Mouse (Mus musculus) spleen, adult 18-20 months (tissue): ENCODE measurements around the gene Bcl2l11.
A peak's percentile ranks its signal among the peaks of the same experiment; 100 is the strongest.
"Not testable (repeated sequence)": the region's sequence is repeated elsewhere in the genome, so short reads cannot be mapped to it uniquely, and the experiment has no call there.

Experiments used
- DNase-seq, 2 experiments: peaks; one replicate each; pipeline ENCODE4 v3.0.0; 2022; ENCODE audit warnings: mixed read lengths in 2 of 2

The Bcl2l11 gene

GRCm38 (mm10) chr2:128125635-128126470 lies at the start of gene Bcl2l11:
Gene Bcl2l11, plus strand, starts transcription at chr2:128126038.
- peak; percentile 98 for DNase-seq

DNA sequence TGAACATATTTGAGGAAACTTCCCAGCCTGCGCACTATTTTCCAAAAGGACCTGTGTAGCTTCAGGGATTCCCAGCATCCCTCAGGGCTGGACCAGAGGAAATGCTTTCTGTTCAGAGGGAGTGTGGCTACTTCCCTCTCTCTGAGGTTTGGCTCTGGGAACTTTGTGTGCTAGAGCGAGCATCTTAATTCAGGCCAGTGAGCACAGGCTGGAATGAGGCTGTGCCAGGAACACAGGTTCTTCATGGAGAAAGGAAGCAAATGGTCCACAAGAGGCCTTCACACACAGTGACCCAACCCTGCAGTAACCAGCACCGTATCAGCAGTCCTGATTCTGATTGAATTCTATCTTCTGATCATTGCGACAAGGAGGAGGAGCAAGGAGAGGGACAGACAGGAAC lies 48.9 kb upstream of the Bcl2l11 start:
- no peak for DNase-seq

- no peak for DNase-seq
These were observed 47.0 kb upstream of the Bcl2l11 start for GRCm38 (mm10) chr2:128078859-128079258.

- no peak for DNase-seq
These were observed 46.5 kb upstream of the Bcl2l11 start for GRCm38 (mm10) chr2:128079316-128079715.

GRCm38 (mm10) chr2:128083844-128084243 lies 42.0 kb upstream of the Bcl2l11 start:
- DNase-seq = no peak

- no peak for DNase-seq
These were observed 41.2 kb upstream of the Bcl2l11 start for GRCm38 (mm10) chr2:128084607-128085006.

- no peak for DNase-seq
These were observed 40.4 kb upstream of the Bcl2l11 start for GRCm38 (mm10) chr2:128085481-128085880.

DNA sequence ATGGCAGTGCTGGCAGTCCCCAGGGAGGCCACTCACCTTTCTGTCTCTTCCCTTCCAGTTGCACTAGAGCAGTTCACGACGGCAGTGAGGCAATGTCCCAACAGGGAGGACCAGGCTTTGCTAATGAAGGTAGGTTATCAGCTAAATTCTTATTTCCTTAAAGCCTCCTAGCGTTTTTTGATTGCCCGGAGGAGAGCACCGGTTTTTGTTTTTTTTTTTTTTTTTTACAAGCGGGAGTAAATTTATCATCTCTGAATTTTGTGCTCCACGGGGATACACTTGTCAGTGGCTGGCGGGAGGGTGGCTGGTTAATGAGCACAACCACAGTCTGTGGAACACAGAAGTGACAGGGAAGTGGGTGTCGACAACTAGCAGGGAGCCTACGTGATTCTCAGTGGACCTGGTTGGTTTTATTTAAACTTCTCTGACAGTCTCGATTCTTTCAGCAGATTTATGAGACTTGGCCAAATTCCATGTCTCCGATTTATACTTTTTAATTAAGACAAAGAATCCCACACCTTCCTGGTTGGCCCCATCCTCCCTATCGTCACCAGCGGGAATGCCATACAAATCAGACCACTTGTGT lies 39.4 kb upstream of the Bcl2l11 start:
- DNase-seq = no peak

DNA sequence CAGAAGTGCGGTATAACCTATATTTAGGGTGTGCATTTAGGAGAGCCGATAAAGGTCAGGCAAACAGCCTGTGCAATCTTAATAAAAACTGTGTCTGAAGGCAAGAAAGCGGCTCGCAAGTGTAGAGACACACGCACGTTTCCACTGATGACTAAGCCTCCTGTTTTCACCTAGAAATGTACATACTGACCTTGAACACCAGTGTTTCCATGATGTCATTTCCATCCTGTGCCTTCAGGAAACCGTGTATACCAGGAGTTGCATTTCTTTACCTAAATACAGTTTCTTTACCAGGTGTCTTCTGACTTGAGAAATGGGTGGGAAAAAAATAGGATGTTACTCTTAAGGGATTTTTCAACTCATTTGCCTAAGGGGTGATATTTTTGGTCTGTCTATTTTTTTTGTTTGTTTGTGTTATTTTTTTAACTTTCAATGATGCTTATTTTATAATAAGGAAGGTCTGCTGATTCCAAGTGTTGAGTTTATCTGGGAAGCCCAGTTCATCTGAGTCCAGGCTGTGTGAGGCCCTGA lies 38.8 kb upstream of the Bcl2l11 start:
- DNase-seq = no peak

- no peak for DNase-seq
These were observed 37.9 kb upstream of the Bcl2l11 start for GRCm38 (mm10) chr2:128087798-128088545.

DNA sequence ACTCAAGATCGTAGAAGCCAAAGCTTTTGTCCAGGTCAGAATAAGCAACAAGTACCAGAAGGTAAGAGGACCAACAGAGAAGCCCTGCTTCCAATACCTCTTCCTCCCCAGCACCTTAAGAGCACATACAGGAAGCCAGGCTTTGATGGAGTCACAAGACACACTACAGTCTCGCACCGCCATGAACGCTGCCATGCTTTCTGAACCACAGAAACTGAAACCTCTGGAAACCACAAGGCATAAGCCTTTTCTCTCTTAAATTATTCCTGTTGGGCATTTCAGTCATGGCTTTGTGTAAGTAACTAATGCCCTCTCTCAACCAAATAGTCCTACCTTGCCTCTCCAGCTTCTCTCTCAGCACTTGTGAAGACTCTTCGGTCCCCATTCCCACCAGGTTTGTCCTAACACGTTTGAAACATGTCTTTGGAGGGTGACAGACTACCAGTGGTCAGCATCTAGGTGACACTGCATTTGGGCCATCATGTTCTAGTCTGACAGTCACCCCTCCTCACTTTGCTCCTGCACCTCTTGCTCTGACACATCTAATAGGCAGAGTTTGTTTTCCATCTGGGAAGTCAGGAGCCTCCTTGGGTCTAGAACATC lies 35.5 kb upstream of the Bcl2l11 start:
- DNase-seq = no peak

GRCm38 (mm10) chr2:128091431-128092369 lies 34.1 kb upstream of the Bcl2l11 start:
- no peak for DNase-seq

GRCm38 (mm10) chr2:128092451-128092850 lies 33.4 kb upstream of the Bcl2l11 start:
- no peak for DNase-seq

DNA sequence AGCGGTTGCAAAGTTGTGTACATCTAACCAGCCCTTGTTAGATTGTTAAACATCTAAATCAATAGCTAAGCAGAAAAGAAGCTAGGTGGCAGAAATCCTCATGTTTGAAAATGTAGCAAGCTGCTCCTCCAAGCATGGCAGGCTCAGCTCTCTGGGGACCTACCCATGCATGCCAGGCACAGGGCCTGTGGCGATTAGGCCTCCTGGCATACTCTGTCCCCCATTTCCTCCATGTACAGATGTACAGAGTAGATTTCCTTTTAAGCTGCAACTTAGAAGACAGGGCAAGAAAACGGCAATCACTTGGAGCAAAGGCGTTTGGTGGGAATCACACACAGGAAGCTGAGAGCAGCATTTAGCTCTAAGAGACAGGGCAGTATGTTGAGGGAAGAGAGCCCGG lies 31.6 kb upstream of the Bcl2l11 start:
- DNase-seq = peak; percentile 43 to 63

DNA sequence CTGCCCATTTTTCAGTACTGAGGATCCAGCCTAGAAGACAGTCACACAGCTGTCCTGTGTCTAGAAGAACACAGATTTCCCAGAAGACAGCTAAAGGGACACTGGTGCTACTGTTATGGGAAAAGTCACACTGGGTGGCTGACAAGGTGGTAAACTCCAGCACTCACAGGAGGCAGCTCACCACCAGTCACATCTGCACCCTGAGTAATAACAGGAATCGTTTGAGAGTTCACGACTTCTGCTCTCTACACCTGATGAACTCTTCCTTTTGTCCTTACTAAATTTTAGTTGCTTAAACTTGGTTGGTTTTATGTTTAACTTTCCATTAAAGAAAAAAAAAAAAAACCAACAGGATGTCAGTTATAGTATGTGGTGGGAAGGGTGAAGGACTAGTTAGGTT lies 31.2 kb upstream of the Bcl2l11 start:
- no peak for DNase-seq

DNA sequence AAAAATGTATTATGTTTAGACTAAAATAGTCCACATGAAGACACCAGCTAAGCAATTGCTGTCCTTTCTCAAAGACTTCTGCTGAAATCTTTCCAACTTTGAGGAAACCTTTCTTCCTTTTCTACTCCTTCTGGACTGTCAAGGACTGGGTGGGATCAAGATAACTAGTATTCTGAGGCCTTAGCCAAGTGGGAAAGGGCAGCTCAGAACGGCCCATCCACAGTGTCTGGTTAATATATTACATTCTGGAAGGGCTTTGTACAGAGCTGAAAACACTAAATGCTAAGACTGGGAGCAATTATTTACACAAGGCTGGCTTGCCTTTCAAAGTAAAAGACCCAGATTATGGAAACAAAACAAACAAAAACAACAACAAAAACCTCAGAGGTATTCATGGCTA lies 30.6 kb upstream of the Bcl2l11 start:
- no peak for DNase-seq

GRCm38 (mm10) chr2:128096070-128096469 lies 29.8 kb upstream of the Bcl2l11 start:
- DNase-seq = no peak

GRCm38 (mm10) chr2:128098118-128098517 lies 27.7 kb upstream of the Bcl2l11 start:
- not testable (repeated sequence) for DNase-seq

DNA sequence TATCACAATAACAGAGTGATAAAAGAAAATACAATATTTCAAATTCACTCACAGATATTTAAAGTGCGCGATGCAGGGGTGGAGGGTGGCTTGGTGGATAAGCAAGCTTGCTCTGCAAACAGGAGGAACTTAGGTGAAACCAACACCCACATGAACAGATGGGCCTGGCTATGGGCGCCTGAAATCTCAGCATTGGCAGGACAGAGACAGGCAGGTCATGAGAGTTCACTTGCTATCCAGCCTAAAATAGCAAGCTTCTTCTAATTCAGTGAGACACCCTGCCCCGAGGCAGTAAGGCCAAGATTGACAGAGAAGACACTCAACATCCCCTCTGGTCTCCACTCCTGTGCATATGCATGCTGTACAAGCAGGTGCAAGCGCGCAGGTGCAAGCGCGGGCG lies 23.8 kb upstream of the Bcl2l11 start:
- DNase-seq = no peak

DNA sequence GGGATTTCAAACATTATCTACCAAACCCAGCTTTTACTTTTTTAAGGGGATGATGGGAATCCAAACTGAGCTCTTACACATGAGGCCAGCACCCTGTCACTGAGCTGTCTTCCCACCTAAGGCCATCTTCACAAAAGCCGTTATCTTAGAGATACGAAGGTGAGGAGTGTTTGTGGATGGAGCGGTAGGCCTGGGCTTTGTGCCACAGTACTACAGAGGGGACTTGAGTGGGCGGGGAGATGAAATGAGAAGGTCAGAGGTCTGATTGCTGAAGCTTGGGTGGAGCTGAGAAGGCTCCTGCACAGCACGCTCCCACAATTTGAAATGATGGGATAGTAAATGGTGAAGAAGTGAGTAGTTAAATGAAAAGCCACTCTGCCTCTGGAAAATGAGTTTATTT lies 21.0 kb upstream of the Bcl2l11 start:
- DNase-seq = no peak

DNA sequence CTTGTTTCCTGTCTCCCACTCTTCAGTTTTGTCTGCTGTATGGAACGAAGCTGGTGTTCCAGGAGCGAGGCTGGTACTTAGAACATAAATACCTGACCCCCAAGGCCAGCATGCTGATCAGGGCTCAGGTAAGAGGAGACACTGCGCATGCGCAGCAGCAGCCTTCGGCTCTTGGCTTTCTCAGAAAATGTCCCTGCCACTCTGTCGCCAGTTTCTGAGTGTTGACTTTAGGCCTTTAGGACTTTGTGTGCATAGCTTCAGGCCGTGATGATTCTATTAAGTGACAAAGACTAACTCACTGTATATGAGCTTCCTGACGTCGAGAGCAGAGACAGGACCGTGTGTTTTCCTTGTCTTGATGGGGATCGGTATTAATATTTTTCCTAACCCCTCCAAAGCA lies 20.2 kb upstream of the Bcl2l11 start:
- no peak for DNase-seq

DNA sequence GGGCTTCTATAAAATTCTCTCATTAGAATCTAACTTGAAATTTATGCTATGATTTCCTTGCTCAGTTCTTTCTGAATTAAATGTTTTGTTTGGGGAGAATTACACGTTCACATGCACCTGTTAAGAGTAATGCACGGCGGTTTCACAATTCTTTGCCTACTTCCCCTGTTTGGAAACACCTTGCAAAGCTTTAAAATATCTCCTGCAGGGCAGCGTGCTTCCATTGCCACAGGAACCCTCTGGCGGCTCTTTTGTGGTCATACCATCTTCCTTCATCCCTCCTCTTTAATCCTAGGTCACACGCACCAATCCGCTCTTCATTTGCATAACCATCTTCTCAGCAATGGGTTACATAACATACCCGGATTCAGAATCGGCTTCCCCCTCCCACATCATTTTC lies 14.3 kb upstream of the Bcl2l11 start:
- DNase-seq = no peak
